Mouse (Mus musculus) stomach, postnatal 0 days (tissue): ENCODE measurements at regions not wholly inside any gene's neighbourhood (a gene's known extent, or its start where the extent isn't known, plus 50 kb on each side); places are given as distances from the start of the nearest gene placed in this dataset.
A peak's percentile ranks its signal among the peaks of the same experiment; 100 is the strongest.
"Not testable (repeated sequence)": the region's sequence is repeated elsewhere in the genome, so short reads cannot be mapped to it uniquely, and the experiment has no call there.

Source experiments
- ATAC-seq: fragments of 200-750 bp; cut with Nextera tagmentation; 2 replicates; pipeline ENCODE4 v1.8.0; 2017; ENCODE audit not compliant: low FRiP score, low TSS enrichment
- DNase-seq: peaks from one replicate; pipeline ENCODE4 v3.0.0-alpha.2; 2016; ENCODE audit warnings: low spot score
- H3K27ac ChIP-seq: fragments of 300-500 bp; sonication (generic); replicated peaks from 2 replicates; pipeline ENCODE4 v1.5.1; 2014; ENCODE audit warnings: mild to moderate bottlenecking, control low read depth
- H3K27me3 ChIP-seq: fragments of 300-500 bp; sonication (generic); 2 replicates; pipeline ENCODE4 v1.6.1; 2014; ENCODE audit warnings: low read length; ENCODE audit not compliant: control insufficient read depth, insufficient read depth
- H3K36me3 ChIP-seq: fragments of 300-500 bp; sonication (generic); 2 replicates; pipeline ENCODE4 v1.6.1; 2014; ENCODE audit warnings: low read length, mixed read lengths; ENCODE audit not compliant: control insufficient read depth, insufficient read depth
- H3K4me1 ChIP-seq: fragments of 300-500 bp; sonication (generic); replicated peaks from 2 replicates; pipeline ENCODE4 v1.6.1; 2014; ENCODE audit warnings: antibody characterized with exemption; ENCODE audit not compliant: control insufficient read depth, insufficient read depth
- H3K4me2 ChIP-seq: fragments of 300-500 bp; sonication (generic); replicated peaks from 2 replicates; pipeline ENCODE4 v1.6.1; 2014; ENCODE audit warnings: low read depth, mild to moderate bottlenecking, control low read depth, moderate library complexity
- H3K4me3 ChIP-seq: fragments of 300-500 bp; sonication (generic); 2 replicates; pipeline ENCODE4 v1.5.1; 2014; ENCODE audit warnings: low read depth, low read length, control low read depth
- H3K9ac ChIP-seq: fragments of 300-500 bp; sonication (generic); 2 replicates; pipeline ENCODE4 v1.6.1; 2014; ENCODE audit warnings: mild to moderate bottlenecking, low read length, control low read depth, mixed read lengths
- H3K9me3 ChIP-seq: fragments of 300-500 bp; sonication (generic); 2 replicates; pipeline ENCODE4 v1.6.1; 2016; ENCODE audit warnings: low read length; ENCODE audit not compliant: control insufficient read depth
- CTCF ChIP-seq: IDR thresholded peaks from 2 replicates; pipeline ENCODE4 v1.5.1; 2016; ENCODE audit warnings: antibody characterized with exemption, low read depth, mild to moderate bottlenecking, moderate library complexity
- EP300 ChIP-seq: optimal IDR thresholded peaks from 2 replicates; pipeline ENCODE3; 2016; ENCODE audit warnings: antibody characterized with exemption
- WGBS: fragments of 180-500 bp; shearing (Covaris S2); extraction: QIAGEN DNeasy Blood & Tissue Kit; methylation state at CpG from one replicate; pipeline ENCODE4 v1.1.7; 2014; 5-methylcytosine and 5-hydroxymethylcytosine counted together

GRCm38 (mm10) chr13:49863846-49864245 lies 65.0 kb upstream of the Gm30302 start:
- not testable (repeated sequence) for ATAC-seq, H3K4me1 ChIP-seq, H3K9me3 ChIP-seq, H3K36me3 ChIP-seq, H3K4me2 ChIP-seq, H3K27ac ChIP-seq, H3K4me3 ChIP-seq, H3K27me3 ChIP-seq, DNase-seq, H3K9ac ChIP-seq
- WGBS: 88% methylated on average over 2 of the region's 2 CpGs

DNA sequence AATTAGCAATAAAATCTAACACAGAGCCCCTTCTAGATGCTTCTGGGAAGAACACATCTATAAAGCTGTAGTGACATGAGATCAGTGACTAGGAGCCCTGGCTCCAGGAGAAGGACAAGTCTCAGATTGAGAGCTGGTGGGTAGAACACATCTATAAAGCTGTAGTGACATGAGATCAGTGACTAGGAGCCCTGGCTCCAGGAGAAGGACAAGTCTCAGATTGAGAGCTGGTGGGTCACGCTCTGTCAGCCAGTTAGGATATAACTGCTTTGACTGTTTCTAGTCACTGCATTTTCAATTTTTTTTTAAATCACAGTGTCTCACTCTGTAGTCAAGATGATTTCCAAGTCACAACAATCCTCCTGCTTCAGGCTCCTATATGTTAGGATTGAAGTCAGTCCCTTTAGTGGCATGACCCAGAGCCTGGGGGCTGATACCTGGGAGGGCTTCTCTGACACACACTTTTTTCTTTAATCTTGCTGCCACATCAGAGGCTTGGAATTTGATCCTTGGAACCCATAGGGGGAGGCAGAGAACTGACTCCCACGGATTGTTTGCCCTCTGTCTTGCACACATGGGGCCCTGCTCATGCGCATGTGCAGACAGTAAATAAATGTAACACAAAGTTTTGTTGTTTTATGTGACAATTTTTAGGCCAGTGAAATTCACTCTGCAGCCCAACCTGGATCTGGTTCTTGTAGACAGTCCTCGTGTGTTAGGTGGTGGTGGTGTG lies 50.9 kb upstream of the Gm30302 start:
- H3K9me3 ChIP-seq: no peaks in the 10 kb centered on the region
- H3K9ac ChIP-seq: no peak overlapping the region
- TF ChIP-seq EP300 (no peak), CTCF (peak; percentile 9; the same call in 1 of the 2 replicates)
- WGBS: 45% methylated on average over 4 of the region's 4 CpGs
- H3K36me3 ChIP-seq: no peaks in the 10 kb centered on the region
- H3K4me1 ChIP-seq: no peaks in the 10 kb centered on the region
- no peak overlapping the region for H3K4me2 ChIP-seq
- DNase-seq: no peak
- no peak overlapping the region for H3K4me3 ChIP-seq
- no peaks in the 10 kb centered on the region for H3K27me3 ChIP-seq
- no peak for ATAC-seq
- no peak overlapping the region for H3K27ac ChIP-seq
